Mouse (Mus musculus) G1E (cell line): Measurements from ENCODE around the gene Csf1.

Experiments
- CTCF ChIP-seq: IDR thresholded peaks from 2 replicates; pipeline ENCODE4 v1.5.1; 2012; ENCODE audit warnings: low read depth, low read length, inconsistent platforms, mixed read lengths
- GATA1 ChIP-seq: IDR thresholded peaks from 2 replicates; pipeline ENCODE4 v1.6.1; 2012; ENCODE audit warnings: borderline replicate concordance, low read length, inconsistent platforms, mixed read lengths
- TAL1 ChIP-seq: conservative IDR thresholded peaks from 2 replicates; pipeline ENCODE4 v1.6.1; 2012; ENCODE audit warnings: low read depth, low read length, inconsistent platforms, mixed read lengths

DNA sequence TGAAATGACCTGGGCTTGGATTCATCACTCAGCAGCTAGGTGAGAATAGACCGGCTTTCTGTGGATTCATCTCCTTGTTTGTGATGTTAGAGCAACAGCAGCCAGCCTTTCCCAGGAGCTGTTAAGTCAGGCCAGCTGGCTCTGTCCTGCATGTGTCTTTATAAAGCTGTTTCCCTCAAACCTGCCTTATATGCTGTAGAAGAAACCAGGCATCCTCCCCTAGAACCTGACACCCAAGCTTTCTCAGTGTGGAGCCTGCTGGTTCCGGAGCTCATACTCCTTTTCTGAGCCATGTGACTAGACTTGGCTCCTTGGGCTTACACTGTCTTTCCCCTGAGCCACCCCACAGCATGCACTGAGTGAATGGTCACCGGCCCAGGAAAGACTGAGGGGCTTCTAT lies 8.7 kb downstream of the Csf1 start:
- TF ChIP-seq CTCF, result no peak
- no peak for TF ChIP-seq GATA1
- TF ChIP-seq TAL1, result no peak
